In genomic region chr1:186702391-186703255, GRCm38 (mm10) we compare ENCODE assay signal across 9 mouse cellular contexts. TPM values are rescaled to one million over a fixed set of nuclear protein-coding genes. Genes with fewer than 3 reads are reported as not detected.
DNase-seq lines count a peak whose midpoint lies in the region; ATAC-seq lines count a peak whose summit lies in the region.
"Had no signal": no experiment of that assay in that cellular context is flagged by ENCODE, and none has a peak within 500 bp of the region (broad histone marks: within the 10 kb centered on the region; RNA-seq: fewer than 3 reads in every experiment).

No protein-coding gene starts in this region.

- peak overlapping the region; percentile 86 for H3K4me2 ChIP-seq in liver, embryonic 11.5 days
- H3K4me2 ChIP-seq in limb, embryonic 11.5 days (ENCODE audit: low read depth, severe bottlenecking): peak overlapping the region; percentile 51

- H3K27ac ChIP-seq in liver, embryonic 11.5 days (ENCODE audit: low read depth, low read length): no peak overlapping the region
- H3K27ac ChIP-seq in limb, embryonic 11.5 days (replicated peaks; ENCODE audit: low read depth, low read length): no peak overlapping the region

- H3K4me1 ChIP-seq in liver, embryonic 11.5 days (replicated peaks; ENCODE audit: control insufficient read depth, insufficient read depth, low read length): peaks cover 4% of the 10 kb centered on the region
- H3K4me1 ChIP-seq in limb, embryonic 11.5 days (ENCODE audit: control insufficient read depth, insufficient read depth, low read length): peaks cover 5% of the 10 kb centered on the region; the same call in 1 of the 2 replicates

- H3K9me3 ChIP-seq in liver, embryonic 11.5 days (ENCODE audit: control insufficient read depth, low read length): no peaks in the 10 kb centered on the region
- H3K9me3 ChIP-seq in limb, embryonic 11.5 days (ENCODE audit: control insufficient read depth, low read length): no peaks in the 10 kb centered on the region

- ATAC-seq in liver, embryonic 11.5 days (replicated peaks; ENCODE audit: low FRiP score): no peak
- peak; percentile 55; the same call in 1 of the 2 replicates for ATAC-seq in limb, embryonic 11.5 days (ENCODE audit: insufficient number of reproducible peaks, low FRiP score, low TSS enrichment, low read depth)

- no peaks in the 10 kb centered on the region; the same call in 1 of the 2 replicates for H3K36me3 ChIP-seq in liver, embryonic 11.5 days (ENCODE audit: control insufficient read depth, insufficient read depth, low read length)
- H3K36me3 ChIP-seq in limb, embryonic 11.5 days (ENCODE audit: control insufficient read depth, insufficient read depth, low read length): no peaks in the 10 kb centered on the region

- DNase-seq in liver, embryonic 11.5 days (ENCODE audit: low spot score): no peak
- DNase-seq in liver: no peak
- peak; percentile 24 for DNase-seq in gastrocnemius, postnatal 14 days
- DNase-seq in limb, embryonic 11.5 days (ENCODE audit: low spot score): no peak
- DNase-seq in skeletal muscle tissue, adult 2 months (ENCODE audit: low read depth, low spot score): peak; percentile 80
- DNase-seq in thymus, postnatal 10 days (ENCODE audit: low spot score in 2 of 2): no peak
- no peak for DNase-seq in right cerebral cortex, postnatal 10 days (ENCODE audit: low spot score in 2 of 2)
- DNase-seq in yolk sac, embryonic 10.5 days (ENCODE audit: low spot score): no peak

- H3K4me3 ChIP-seq in liver, embryonic 11.5 days (ENCODE audit: low read depth, low read length): peak overlapping the region; percentile 52
- peak overlapping the region; percentile 58 for H3K4me3 ChIP-seq in limb, embryonic 11.5 days (ENCODE audit: low read depth, low read length)

- H3K27me3 ChIP-seq in liver, embryonic 11.5 days (replicated peaks; ENCODE audit: control insufficient read depth, insufficient read depth, low read length): peaks cover 26% of the 10 kb centered on the region
- no peaks in the 10 kb centered on the region for H3K27me3 ChIP-seq in limb, embryonic 11.5 days (ENCODE audit: control insufficient read depth, insufficient read depth, low read length)

- intact Hi-C loops in gastrocnemius, postnatal 14 days (cut with DNase I; ENCODE audit: low total_unique reads): loop anchor here (10.0 kb wide), 1 partner anchor 148 kb away; no protein-coding TSS in a partner anchor

- no peak overlapping the region for H3K9ac ChIP-seq in liver, embryonic 11.5 days (ENCODE audit: low read depth, low read length)
- peak overlapping the region; percentile 38; the same call in 1 of the 2 replicates for H3K9ac ChIP-seq in limb, embryonic 11.5 days (ENCODE audit: low read length)

- WGBS in liver, embryonic 11.5 days: 31% methylated on average over 15 of the region's 15 CpGs
- WGBS in limb, embryonic 11.5 days: 14% methylated on average over 15 of the region's 15 CpGs

RNA-seq across cellular contexts. Expression of gene Tgfb2, which starts 3.2 kb away (rescaled TPM):
- 18.9 and 19.6 TPM in 2 replicates for polyA plus RNA-seq in liver, embryonic 11.5 days (2014; fragmentation: Nextera tagmentation; extraction: Ambion mirVana)
- total RNA-seq in gastrocnemius, postnatal 14 days (2021): 10 to 100 TPM; 15.7 to 23.8 TPM
- 45.0 and 52.1 TPM in 2 replicates for polyA plus RNA-seq in limb, embryonic 11.5 days (2014; fragmentation: Nextera tagmentation; extraction: Ambion mirVana)
- total RNA-seq: neutrophil, adult 5-6 weeks had no signal

RNA-seq across cellular contexts. Expression of gene Rrp15, which starts 46.5 kb away (rescaled TPM):
- polyA plus RNA-seq in liver, embryonic 11.5 days (2014; fragmentation: Nextera tagmentation; extraction: Ambion mirVana): 100 and 110 TPM in 2 replicates
- total RNA-seq in gastrocnemius, postnatal 14 days (2021): 10 to 100 TPM; 10.9 to 14.4 TPM
- 89.0 and 94.1 TPM in 2 replicates for polyA plus RNA-seq in limb, embryonic 11.5 days (2014; fragmentation: Nextera tagmentation; extraction: Ambion mirVana)

Comparison
In these comparisons a context has a peak if more than half of its experiments do, and no peak if none do; other contexts are left out.
1. DNase-seq: peak in gastrocnemius, postnatal 14 days (single experiment) and skeletal muscle tissue, adult 2 months (single experiment); none in liver, embryonic 11.5 days (single experiment), liver (single experiment), limb, embryonic 11.5 days (single experiment), thymus, postnatal 10 days (0 of 2), right cerebral cortex, postnatal 10 days (0 of 2) and yolk sac, embryonic 10.5 days (single experiment).